Mouse (Mus musculus) testis, adult 2 months (tissue): ENCODE measurements around the gene Cby3.

Experiments
- CTCF ChIP-seq: fragments of 200-500 bp; IDR thresholded peaks from 2 replicates; pipeline ENCODE4 v1.5.1; 2012; ENCODE audit warnings: low read depth, mild to moderate bottlenecking, inconsistent platforms, low read length, moderate library complexity; ENCODE audit not compliant: control insufficient read depth, insufficient read depth, insufficient replicate concordance
- POLR2A ChIP-seq: fragments of 200-500 bp; IDR thresholded peaks from 2 replicates; pipeline ENCODE4 v1.6.1; 2012; ENCODE audit warnings: low read depth, mild to moderate bottlenecking, inconsistent platforms, low read length, moderate library complexity; ENCODE audit not compliant: control insufficient read depth

- TF ChIP-seq CTCF (no peak), POLR2A (no peak)
These were observed 7.8 kb upstream of the Cby3 start for GRCm38 (mm10) chr11:50346256-50347032.
